Mouse (Mus musculus): ENCODE data around the gene Erbb4.

Erbb4 gene

GRCm38 (mm10) chr1:68047139-68047538, 1060.7 kb downstream of the Erbb4 start:
- DNase-seq: no peak

GRCm38 (mm10) chr1:68046551-68046970, 1061.3 kb downstream of the Erbb4 start:
- peak; percentile 29 for DNase-seq

- DNase-seq: no peak
Observed at GRCm38 (mm10) chr1:68024086-68024940, 1083.5 kb downstream of the Erbb4 start.

DNA sequence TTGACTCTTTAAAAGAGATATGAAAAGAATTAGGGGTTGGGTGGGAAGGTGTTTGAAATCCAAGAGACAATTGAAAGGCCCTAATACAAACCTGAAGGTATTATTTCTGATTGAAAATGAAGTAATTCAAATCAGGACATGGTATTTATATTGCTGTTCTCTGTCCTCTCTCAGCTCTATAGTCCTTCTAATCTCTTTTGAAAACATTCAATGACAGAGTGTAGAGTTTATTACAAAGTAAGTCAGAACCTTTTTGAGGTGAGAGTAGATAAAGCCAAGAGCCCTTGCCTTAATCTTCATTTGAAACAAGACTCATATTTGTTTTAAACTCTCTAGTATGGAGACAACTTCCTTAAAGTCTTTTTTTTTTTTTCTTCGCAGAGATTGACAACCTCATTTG, 1087.8 kb downstream of the Erbb4 start:
- no peak for DNase-seq

DNA sequence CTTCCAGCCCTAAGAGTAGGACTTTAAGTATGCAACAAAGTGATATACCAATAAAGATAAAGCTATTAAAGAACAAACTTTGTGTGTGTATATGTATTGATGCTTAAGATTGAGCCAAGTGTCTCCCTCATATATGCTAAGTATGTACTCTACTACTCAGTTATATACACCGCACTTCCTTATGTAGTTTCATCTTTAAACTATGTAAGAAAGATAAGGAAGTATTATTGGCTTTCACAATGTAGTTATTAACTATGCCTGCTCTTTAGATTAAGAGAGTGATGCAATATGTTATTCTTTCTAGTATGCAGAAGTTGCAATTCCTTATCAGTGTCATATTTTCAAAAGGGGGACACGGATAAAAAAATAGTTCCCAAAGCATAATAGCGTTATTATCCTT, 1088.2 kb downstream of the Erbb4 start:
- no peak for DNase-seq

Measured in layer of hippocampus, adult 9-11 months (tissue).